19 mouse cellular contexts compared by ENCODE assay signal in the genomic region with DNA sequence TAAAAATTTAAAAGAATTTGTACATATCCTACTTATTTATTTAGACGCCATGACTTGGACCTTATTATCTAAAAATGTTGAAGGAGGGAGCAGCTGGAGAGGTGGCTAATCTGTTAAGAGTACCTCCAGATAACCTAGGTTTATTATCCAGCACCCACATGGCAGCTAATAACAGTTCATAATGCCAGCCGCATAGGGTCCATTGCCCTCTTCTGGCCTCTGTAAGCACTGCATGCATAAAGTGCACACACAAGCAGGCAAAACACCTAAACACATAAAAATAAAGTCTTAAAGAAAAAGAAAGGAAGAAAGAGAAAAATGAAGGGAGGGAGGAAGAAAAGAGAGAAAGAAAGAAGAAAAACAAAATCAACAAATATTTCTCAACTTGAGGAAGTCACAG. TPM values are rescaled to one million over a fixed set of nuclear protein-coding genes. Genes with fewer than 3 reads are reported as not detected.
DNase-seq lines count a peak whose midpoint lies in the region; ATAC-seq and TF ChIP-seq lines count a peak whose summit lies in the region.
"Had no signal": no experiment of that assay in that cellular context is flagged by ENCODE, and none has a peak within 500 bp of the region (broad histone marks: within the 10 kb centered on the region; RNA-seq: fewer than 3 reads in every experiment).

No protein-coding gene starts in this region.

- ATAC-seq in hindbrain, postnatal 0 days, result no peak
- no peak for ATAC-seq in midbrain, postnatal 0 days (ENCODE audit: low FRiP score)
- ATAC-seq in midbrain, embryonic 11.5 days (ENCODE audit: low FRiP score), result no peak
- no peak for ATAC-seq in frontal cortex, adult (ENCODE audit: low TSS enrichment)
- ATAC-seq: inflammation-experienced regulatory T-cells, adult 6 months had no signal

- no peaks in the 10 kb centered on the region for H3K9me3 ChIP-seq in hindbrain, postnatal 0 days (ENCODE audit: low read length)
- no peaks in the 10 kb centered on the region for H3K9me3 ChIP-seq in hindbrain, embryonic 10.5 days
- no peaks in the 10 kb centered on the region for H3K9me3 ChIP-seq in midbrain, postnatal 0 days (ENCODE audit: low read length)
- H3K9me3 ChIP-seq in midbrain, embryonic 11.5 days (ENCODE audit: control insufficient read depth, low read length), result no peaks in the 10 kb centered on the region
- H3K9me3 ChIP-seq: G1E had no signal

- H3K9ac ChIP-seq in hindbrain, postnatal 0 days (replicated peaks; ENCODE audit: low read length), result no peak overlapping the region
- no peak overlapping the region for H3K9ac ChIP-seq in midbrain, postnatal 0 days (replicated peaks; ENCODE audit: low read length, poor library complexity, severe bottlenecking)
- no peak overlapping the region for H3K9ac ChIP-seq in midbrain, embryonic 11.5 days (ENCODE audit: low read length)

- H3K4me1 ChIP-seq in hindbrain, postnatal 0 days (ENCODE audit: insufficient read depth, low read length), result peaks cover 12% of the 10 kb centered on the region
- peaks cover 31% of the 10 kb centered on the region for H3K4me1 ChIP-seq in hindbrain, embryonic 10.5 days (replicated peaks)
- H3K4me1 ChIP-seq in midbrain, postnatal 0 days (ENCODE audit: insufficient read depth, low read length), result no peaks in the 10 kb centered on the region
- H3K4me1 ChIP-seq in midbrain, embryonic 11.5 days (ENCODE audit: control insufficient read depth, insufficient read depth, low read length), result peaks cover 16% of the 10 kb centered on the region

- no peaks in the 10 kb centered on the region for H3K36me3 ChIP-seq in hindbrain, postnatal 0 days (ENCODE audit: insufficient read depth, low read length)
- H3K36me3 ChIP-seq in hindbrain, embryonic 10.5 days, result no peaks in the 10 kb centered on the region
- no peaks in the 10 kb centered on the region for H3K36me3 ChIP-seq in midbrain, postnatal 0 days (ENCODE audit: insufficient read depth, low read length)
- H3K36me3 ChIP-seq in midbrain, embryonic 11.5 days (ENCODE audit: control insufficient read depth, insufficient read depth, low read length), result no peaks in the 10 kb centered on the region
- no peaks in the 10 kb centered on the region for H3K36me3 ChIP-seq in splenic B cell, adult 2 months (ENCODE audit: control insufficient read depth, insufficient read depth, low read length, poor library complexity, severe bottlenecking)
- H3K36me3 ChIP-seq: G1E had no signal

- no peak for DNase-seq in hindbrain, postnatal 0 days (ENCODE audit: low spot score)
- no peak for DNase-seq in hindbrain, embryonic 10.5 days (ENCODE audit: low spot score)
- no peak for DNase-seq in midbrain, postnatal 0 days (ENCODE audit: low spot score)
- no peak for DNase-seq in midbrain, embryonic 11.5 days (ENCODE audit: low spot score, missing footprints)
- peak; percentile 24 for DNase-seq in NIH3T3 (ENCODE audit: low read depth)
- peak; percentile 29 for DNase-seq in splenic B cell, adult 2 months (ENCODE audit: low read depth, low spot score)
- DNase-seq in gastrocnemius, postnatal 10 days, result no peak
- DNase-seq: adrenal gland, adult 2 months; heart, adult 11 months; heart, postnatal 10 days; kidney, postnatal 25 days; lung, adult 18-20 months; thymus, postnatal 14 days had no signal

- no peak overlapping the region for H3K4me3 ChIP-seq in hindbrain, postnatal 0 days (ENCODE audit: low read length)
- H3K4me3 ChIP-seq in hindbrain, embryonic 10.5 days, result no peak overlapping the region
- no peak overlapping the region for H3K4me3 ChIP-seq in midbrain, postnatal 0 days (ENCODE audit: low read depth, low read length)
- no peak overlapping the region for H3K4me3 ChIP-seq in midbrain, embryonic 11.5 days (ENCODE audit: low read depth, low read length)
- H3K4me3 ChIP-seq: myocyte had no signal

- no peaks in the 10 kb centered on the region for H3K27me3 ChIP-seq in hindbrain, postnatal 0 days (ENCODE audit: insufficient read depth, low read length)
- no peaks in the 10 kb centered on the region for H3K27me3 ChIP-seq in hindbrain, embryonic 10.5 days (ENCODE audit: insufficient read depth, poor library complexity, severe bottlenecking)
- H3K27me3 ChIP-seq in midbrain, postnatal 0 days (ENCODE audit: insufficient read depth, low read length), result no peaks in the 10 kb centered on the region
- no peaks in the 10 kb centered on the region for H3K27me3 ChIP-seq in midbrain, embryonic 11.5 days (ENCODE audit: control insufficient read depth, insufficient read depth, low read length)
- H3K27me3 ChIP-seq in splenic B cell, adult 2 months (ENCODE audit: control insufficient read depth, insufficient read depth, low read length, poor library complexity, severe bottlenecking), result peaks cover 5% of the 10 kb centered on the region

- H3K4me2 ChIP-seq in hindbrain, postnatal 0 days (ENCODE audit: low read depth, low read length), result no peak overlapping the region
- H3K4me2 ChIP-seq in midbrain, postnatal 0 days (ENCODE audit: low read depth, low read length, poor library complexity, severe bottlenecking), result no peak overlapping the region
- H3K4me2 ChIP-seq in midbrain, embryonic 11.5 days, result no peak overlapping the region

- whole genome bisulfite sequencing in hindbrain, postnatal 0 days, result 88% methylated on average over 2 of the region's 2 CpGs
- WGBS in hindbrain, embryonic 10.5 days, result 88% methylated on average over 2 of the region's 2 CpGs
- WGBS in midbrain, postnatal 0 days, result 92% methylated on average over 2 of the region's 2 CpGs
- whole genome bisulfite sequencing in midbrain, embryonic 11.5 days, result 88% methylated on average over 2 of the region's 2 CpGs

- no peak overlapping the region for H3K27ac ChIP-seq in hindbrain, postnatal 0 days
- no peak overlapping the region for H3K27ac ChIP-seq in hindbrain, embryonic 10.5 days
- no peak overlapping the region for H3K27ac ChIP-seq in midbrain, postnatal 0 days (ENCODE audit: low read depth, low read length)
- no peak overlapping the region for H3K27ac ChIP-seq in midbrain, embryonic 11.5 days (ENCODE audit: low read depth, low read length)

- TF ChIP-seq CTCF in hindbrain, postnatal 0 days (IDR thresholded peaks at IDR 0.05; ENCODE audit: low read depth), result peak; percentile 48
- TF ChIP-seq CTCF in midbrain, postnatal 0 days (IDR thresholded peaks at IDR 0.05), result peak; percentile 53

RNA-seq across cellular contexts. Expression of a gene that starts 4.2 kb away (rescaled TPM):
- 148 and 610 TPM in 2 replicates for total RNA-seq in hindbrain, postnatal 0 days (2014; rRNA removed)
- polyA plus RNA-seq in hindbrain, postnatal 0 days (2015; fragmentation: Nextera tagmentation; extraction: Ambion mirVana), result 60.5 and 66.5 TPM in 2 replicates
- polyA plus RNA-seq in hindbrain, embryonic 10.5 days (2016; fragmentation: Nextera tagmentation; extraction: Ambion mirVana), result 63.3 and 73.4 TPM in 2 replicates
- total RNA-seq in midbrain, postnatal 0 days (2014; rRNA removed), result 187 and 348 TPM in 2 replicates
- polyA plus RNA-seq in midbrain, postnatal 0 days (2015; fragmentation: Nextera tagmentation; extraction: Ambion mirVana), result 54.4 and 76.5 TPM in 2 replicates
- polyA plus RNA-seq in midbrain, embryonic 11.5 days (2014; fragmentation: Nextera tagmentation; extraction: Ambion mirVana), result 67.4 and 71.3 TPM in 2 replicates
- total RNA-seq in gastrocnemius, postnatal 10 days (2021), result 10 to 100 TPM; 34.2 to 41.1 TPM

RNA-seq across cellular contexts. Expression of a gene that starts 45.6 kb away (rescaled TPM):
- 26.6 and 32.4 TPM in 2 replicates for total RNA-seq in hindbrain, postnatal 0 days (2014; rRNA removed)
- polyA plus RNA-seq in hindbrain, postnatal 0 days (2015; fragmentation: Nextera tagmentation; extraction: Ambion mirVana), result 29.8 and 30.3 TPM in 2 replicates
- polyA plus RNA-seq in hindbrain, embryonic 10.5 days (2016; fragmentation: Nextera tagmentation; extraction: Ambion mirVana), result 32.1 and 38.5 TPM in 2 replicates
- total RNA-seq in midbrain, postnatal 0 days (2014; rRNA removed), result 34.4 and 34.7 TPM in 2 replicates
- polyA plus RNA-seq in midbrain, postnatal 0 days (2015; fragmentation: Nextera tagmentation; extraction: Ambion mirVana), result 27.1 and 27.2 TPM in 2 replicates
- 27.5 and 28.3 TPM in 2 replicates for polyA plus RNA-seq in midbrain, embryonic 11.5 days (2014; fragmentation: Nextera tagmentation; extraction: Ambion mirVana)
- total RNA-seq in gastrocnemius, postnatal 10 days (2021), result 10 to 100 TPM; 45.0 to 51.1 TPM

RNA-seq across cellular contexts. Expression of a gene that starts 51.1 kb away (rescaled TPM):
- 8.6 and 15.0 TPM in 2 replicates for total RNA-seq in hindbrain, postnatal 0 days (2014; rRNA removed)
- polyA plus RNA-seq in hindbrain, postnatal 0 days (2015; fragmentation: Nextera tagmentation; extraction: Ambion mirVana), result 12.5 and 13.5 TPM in 2 replicates
- polyA plus RNA-seq in hindbrain, embryonic 10.5 days (2016; fragmentation: Nextera tagmentation; extraction: Ambion mirVana), result 17.5 and 20.4 TPM in 2 replicates
- total RNA-seq in midbrain, postnatal 0 days (2014; rRNA removed), result 16.8 and 18.6 TPM in 2 replicates
- 7.5 and 10.9 TPM in 2 replicates for polyA plus RNA-seq in midbrain, postnatal 0 days (2015; fragmentation: Nextera tagmentation; extraction: Ambion mirVana)
- 9.8 and 13.1 TPM in 2 replicates for polyA plus RNA-seq in midbrain, embryonic 11.5 days (2014; fragmentation: Nextera tagmentation; extraction: Ambion mirVana)
- total RNA-seq in gastrocnemius, postnatal 10 days (2021), result 10 to 100 TPM; 62.9 to 79.6 TPM

RNA-seq across cellular contexts. Expression of a gene that starts 51.5 kb away (rescaled TPM):
- not detected in 2 replicates for total RNA-seq in hindbrain, postnatal 0 days (2014; rRNA removed)
- 1.1 TPM in 1 of 2 replicates, not detected in the other for polyA plus RNA-seq in hindbrain, postnatal 0 days (2015; fragmentation: Nextera tagmentation; extraction: Ambion mirVana)
- polyA plus RNA-seq in hindbrain, embryonic 10.5 days (2016; fragmentation: Nextera tagmentation; extraction: Ambion mirVana), result not detected in 2 replicates
- not detected in 2 replicates for total RNA-seq in midbrain, postnatal 0 days (2014; rRNA removed)
- not detected in 2 replicates for polyA plus RNA-seq in midbrain, postnatal 0 days (2015; fragmentation: Nextera tagmentation; extraction: Ambion mirVana)
- 0.08 TPM in 1 of 2 replicates, not detected in the other for polyA plus RNA-seq in midbrain, embryonic 11.5 days (2014; fragmentation: Nextera tagmentation; extraction: Ambion mirVana)
- total RNA-seq in gastrocnemius, postnatal 10 days (2021), result under 1 TPM in 1 of 2 experiments, not detected in 1; 0.56 TPM
- total RNA-seq: G1E had no signal
- polyA plus RNA-seq: adrenal gland, adult 2 months; G1E; limb, embryonic 11.5 days; myocyte; stomach, embryonic 14.5 days had no signal

Comparison
In these comparisons a context has a peak if more than half of its experiments do, and no peak if none do; other contexts are left out.
1. DNase-seq: peak in NIH3T3 (single experiment) and splenic B cell, adult 2 months (single experiment); none in hindbrain, postnatal 0 days (single experiment), hindbrain, embryonic 10.5 days (single experiment), midbrain, postnatal 0 days (single experiment), midbrain, embryonic 11.5 days (single experiment) and gastrocnemius, postnatal 10 days (single experiment).